Mouse (Mus musculus) MEL (cell line): ENCODE results near the gene Acad11. TPM values are rescaled to one million over a fixed set of nuclear protein-coding genes. Genes with fewer than 3 reads are reported as not detected.

Experiments used
- DNase-seq: peaks from one replicate; pipeline ENCODE4 v3.0.0; 2011; ENCODE audit warnings: low read depth, low spot score
- H3K27ac ChIP-seq: 2 replicates; pipeline ENCODE4 v1.5.1; 2012; ENCODE audit warnings: low read depth, mild to moderate bottlenecking, control low read depth, low read length, moderate library complexity; ENCODE audit not compliant: control insufficient read depth
- H3K27me3 ChIP-seq, 2 experiments: fragments of 150-350 bp in 1 of 2; sonication (generic) in 1 of 2; 2 replicates each; pipeline ENCODE4 v1.6.1; 2012; ENCODE audit warnings: low read length in 2 of 2, mild to moderate bottlenecking in 2 of 2, improper control_type of control experiment in 1 of 2, moderate library complexity in 1 of 2; ENCODE audit not compliant: insufficient read depth in 2 of 2, control insufficient read depth in 1 of 2
- H3K36me3 ChIP-seq, 2 experiments: 2 replicates each; pipeline ENCODE4 v1.6.1; 2012 to 2014; ENCODE audit warnings: low read length in 2 of 2, improper control_type of control experiment in 1 of 2, inconsistent platforms in 1 of 2, mild to moderate bottlenecking in 1 of 2; ENCODE audit not compliant: insufficient read depth in 2 of 2, control insufficient read depth in 1 of 2
- H3K4me1 ChIP-seq, 2 experiments: fragments of 150-350 bp in 1 of 2; sonication (generic) in 1 of 2; 2 replicates each; pipeline ENCODE4 v1.6.1; 2012; ENCODE audit warnings: low read length in 2 of 2, improper control_type of control experiment in 1 of 2, mild to moderate bottlenecking in 1 of 2; ENCODE audit not compliant: insufficient read depth in 2 of 2, control insufficient read depth in 1 of 2
- H3K4me3 ChIP-seq, 2 experiments: fragments of 150-350 bp in 1 of 2; sonication (generic) in 1 of 2; 2 replicates each; pipeline ENCODE4 v1.5.1; 2012; ENCODE audit warnings: low read depth in 2 of 2, low read length in 2 of 2, mild to moderate bottlenecking in 2 of 2, moderate library complexity in 2 of 2, control low read depth in 1 of 2, improper control_type of control experiment in 1 of 2; ENCODE audit not compliant: control insufficient read depth in 1 of 2, insufficient read depth in 1 of 2
- H3K79me2 ChIP-seq: 2 replicates; pipeline ENCODE4 v1.6.1; 2012; ENCODE audit warnings: mild to moderate bottlenecking, low read length, moderate library complexity; ENCODE audit not compliant: control insufficient read depth, poor library complexity, insufficient read depth
- H3K9ac ChIP-seq: 2 replicates; pipeline ENCODE4 v1.6.1; 2012; ENCODE audit warnings: low read depth, mild to moderate bottlenecking, control low read depth, low read length, moderate library complexity; ENCODE audit not compliant: control insufficient read depth, poor library complexity, severe bottlenecking
- H3K9me3 ChIP-seq: fragments of 150-350 bp; sonication (generic); replicated peaks from 2 replicates; pipeline ENCODE4 v1.6.1; 2012; ENCODE audit warnings: mild to moderate bottlenecking, low read length, improper control_type of control experiment, moderate library complexity; ENCODE audit not compliant: insufficient read depth
- BHLHE40 ChIP-seq: IDR thresholded peaks from 2 replicates; pipeline ENCODE4 v1.6.1; 2012; ENCODE audit warnings: low read depth, mild to moderate bottlenecking, inconsistent platforms, low read length, improper control_type of control experiment, borderline replicate concordance
- CHD2 ChIP-seq: IDR thresholded peaks from 2 replicates; pipeline ENCODE4 v1.6.1; 2011; ENCODE audit warnings: low read length, improper control_type of control experiment
- CTCF ChIP-seq, 3 experiments: IDR thresholded peaks in 2 of 3; conservative IDR thresholded peaks in 1 of 3; 2 replicates each; pipeline ENCODE4 v1.5.1; 2011 to 2012; ENCODE audit warnings: low read length in 3 of 3, low read depth in 2 of 3, mild to moderate bottlenecking in 2 of 3, improper control_type of control experiment in 1 of 3, inconsistent platforms in 1 of 3, mixed read lengths in 1 of 3, moderate library complexity in 1 of 3; ENCODE audit not compliant: control insufficient read depth in 1 of 3, insufficient read depth in 1 of 3, poor library complexity in 1 of 3, severe bottlenecking in 1 of 3
- E2F4 ChIP-seq: IDR thresholded peaks from 2 replicates; pipeline ENCODE4 v1.6.1; 2011; ENCODE audit warnings: low read depth, low read length, improper control_type of control experiment, borderline replicate concordance
- EP300 ChIP-seq, 2 experiments: IDR thresholded peaks; 2 replicates each; pipeline ENCODE4 v1.6.1; 2011; ENCODE audit warnings: improper control_type of control experiment in 2 of 2, low read length in 2 of 2, low read depth in 1 of 2, mild to moderate bottlenecking in 1 of 2
- HCFC1 ChIP-seq: IDR thresholded peaks from 2 replicates; pipeline ENCODE4 v1.6.1; 2012; ENCODE audit warnings: low read depth, mild to moderate bottlenecking, inconsistent platforms, low read length, improper control_type of control experiment, moderate library complexity
- KAT2A ChIP-seq: conservative IDR thresholded peaks from 2 replicates; pipeline ENCODE4 v1.6.1; 2012; ENCODE audit warnings: low read depth, low read length, improper control_type of control experiment, inconsistent platforms
- MAFK ChIP-seq: IDR thresholded peaks from 2 replicates; pipeline ENCODE4 v1.6.1; 2011; ENCODE audit warnings: low read depth, mild to moderate bottlenecking, low read length, improper control_type of control experiment, borderline replicate concordance
- MAX ChIP-seq: IDR thresholded peaks from 2 replicates; pipeline ENCODE4 v1.6.1; 2011; ENCODE audit warnings: low read length, improper control_type of control experiment
- MAZ ChIP-seq: IDR thresholded peaks from 2 replicates; pipeline ENCODE4 v1.6.1; 2012; ENCODE audit warnings: low read depth, mild to moderate bottlenecking, inconsistent platforms, low read length, improper control_type of control experiment
- MXI1 ChIP-seq: IDR thresholded peaks from 2 replicates; pipeline ENCODE4 v1.6.1; 2011; ENCODE audit warnings: mild to moderate bottlenecking, low read depth, low read length, improper control_type of control experiment
- MYC ChIP-seq: IDR thresholded peaks from 2 replicates; pipeline ENCODE4 v1.6.1; 2011; ENCODE audit warnings: low read depth, mild to moderate bottlenecking, low read length, improper control_type of control experiment, moderate library complexity
- NELFE ChIP-seq: IDR thresholded peaks from 2 replicates; pipeline ENCODE4 v1.6.1; 2011; ENCODE audit warnings: low read depth, low read length, improper control_type of control experiment
- POLR2A ChIP-seq, 2 experiments: IDR thresholded peaks; 2 replicates each; pipeline ENCODE4 v1.6.1; 2011 to 2012; ENCODE audit warnings: low read length in 2 of 2, mild to moderate bottlenecking in 2 of 2, control low read depth in 1 of 2, improper control_type of control experiment in 1 of 2, low read depth in 1 of 2, moderate library complexity in 1 of 2; ENCODE audit not compliant: control insufficient read depth in 1 of 2, insufficient read depth in 1 of 2, poor library complexity in 1 of 2
- POLR2AphosphoS2 ChIP-seq: IDR thresholded peaks from 2 replicates; pipeline ENCODE4 v1.6.1; 2011; ENCODE audit warnings: low read length, improper control_type of control experiment
- POLR2AphosphoS5 ChIP-seq: IDR thresholded peaks from 2 replicates; pipeline ENCODE4 v1.6.1; 2012; ENCODE audit warnings: low read depth, borderline replicate concordance, mild to moderate bottlenecking, inconsistent platforms, low read length, moderate library complexity, mixed read lengths
- TAL1 ChIP-seq: IDR thresholded peaks from 2 replicates; pipeline ENCODE4 v1.6.1; 2012; ENCODE audit warnings: mild to moderate bottlenecking, inconsistent platforms, low read length, moderate library complexity, mixed read lengths
- TBP ChIP-seq: IDR thresholded peaks from 2 replicates; pipeline ENCODE4 v1.8.0; 2011; ENCODE audit warnings: low read depth, low read length, improper control_type of control experiment
- UBTF ChIP-seq: IDR thresholded peaks from 2 replicates; pipeline ENCODE4 v1.6.1; 2012; ENCODE audit warnings: low read depth, mild to moderate bottlenecking, inconsistent platforms, low read length, improper control_type of control experiment, moderate library complexity, borderline replicate concordance; ENCODE audit not compliant: insufficient read depth
- USF2 ChIP-seq, 2 experiments: IDR thresholded peaks; 2 replicates each; pipeline ENCODE4 v1.6.1; 2011 to 2012; ENCODE audit warnings: improper control_type of control experiment in 2 of 2, low read length in 2 of 2, borderline replicate concordance in 1 of 2, inconsistent platforms in 1 of 2, low read depth in 1 of 2, mild to moderate bottlenecking in 1 of 2; ENCODE audit not compliant: insufficient read depth in 1 of 2
- ZC3H11A ChIP-seq: IDR thresholded peaks from 2 replicates; pipeline ENCODE4 v1.6.1; 2012; ENCODE audit warnings: low read depth, mild to moderate bottlenecking, inconsistent platforms, low read length, improper control_type of control experiment
- ZKSCAN1 ChIP-seq: IDR thresholded peaks from 2 replicates; pipeline ENCODE4 v1.6.1; 2012; ENCODE audit warnings: low read depth, mild to moderate bottlenecking, inconsistent platforms, low read length, improper control_type of control experiment, moderate library complexity
- ZMIZ1 ChIP-seq: IDR thresholded peaks from 2 replicates; pipeline ENCODE4 v1.6.1; 2012; ENCODE audit warnings: low read depth, mild to moderate bottlenecking, inconsistent platforms, low read length, improper control_type of control experiment, moderate library complexity
- ZNF384 ChIP-seq: IDR thresholded peaks from 2 replicates; pipeline ENCODE4 v1.6.1; 2012; ENCODE audit warnings: low read depth, mild to moderate bottlenecking, inconsistent platforms, low read length, improper control_type of control experiment
- polyA plus RNA-seq, 2 experiments: library from polyadenylated mRNA; stranded (reverse) in 1 of 2; unstranded in 1 of 2; fragments of >175 nt in 1 of 2; fragments of >200 nt in 1 of 2; gene quantifications; 2 replicates each; pipeline versions ENCODE4 v1.2.1 to v1.2.4; 2012; ENCODE audit warnings: low replicate concordance in 2 of 2, low read depth in 1 of 2; ENCODE audit not compliant: insufficient read length in 2 of 2, insufficient read depth in 1 of 2, missing spikeins in 1 of 2
- total RNA-seq: library from RNA; depleted of rRNA; stranded (reverse); fragments of 300-350 nt; gene quantifications from 2 replicates; pipeline ENCODE4 v1.2.3, GENCODE M21; 2012

The Acad11 gene
- total and polyA plus RNA-seq, 3 experiments = 14.2 to 16.0 TPM; not detected in 1

DNA sequence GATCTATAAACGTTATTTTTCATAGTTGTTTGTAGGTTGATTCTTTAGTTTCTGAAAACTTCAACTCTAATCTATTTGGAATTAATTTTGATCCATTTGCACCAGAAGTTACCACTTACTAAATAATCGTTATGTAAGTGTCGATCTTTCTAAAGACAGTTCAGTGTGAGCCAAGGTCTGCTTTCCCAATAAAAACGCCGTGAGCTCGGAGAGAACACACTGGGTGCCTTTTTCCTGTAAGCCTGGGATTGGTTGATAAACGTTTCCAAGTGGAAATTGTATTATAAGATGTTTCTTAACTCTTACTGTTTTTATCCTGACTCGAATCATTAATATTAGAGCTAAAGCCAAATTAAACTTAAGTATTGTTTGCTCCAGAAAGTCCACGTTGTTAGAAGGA is 43.8 kb downstream of the Acad11 start:
- Histone ChIP-seq H3K4me3 (no peak overlapping the region), H3K9me3 (no peaks in the 10 kb centered on the region; the same call in 1 of the 2 replicates), H3K36me3 (no peaks in the 10 kb centered on the region), H3K27ac (no peak overlapping the region), H3K79me2 (no peaks in the 10 kb centered on the region), H3K4me1 (no peaks in the 10 kb centered on the region), H3K9ac (no peak overlapping the region), H3K27me3 (no peaks in the 10 kb centered on the region)
- no peak for TF ChIP-seq CHD2
- TF ChIP-seq ZNF384 = no peak
- TF ChIP-seq HCFC1 = no peak
- TF ChIP-seq MAFK = no peak
- no peak for TF ChIP-seq MAX
- no peak for TF ChIP-seq ZC3H11A
- no peak for TF ChIP-seq NELFE
- TF ChIP-seq ZMIZ1 = no peak
- no peak for TF ChIP-seq E2F4
- TF ChIP-seq UBTF = no peak
- TF ChIP-seq EP300 (IDR thresholded peaks at IDR 0.05; ENCODE audit: low read depth in 1 of 2, low read length in 2 of 2) = no peak
- DNase-seq = no peak

DNA sequence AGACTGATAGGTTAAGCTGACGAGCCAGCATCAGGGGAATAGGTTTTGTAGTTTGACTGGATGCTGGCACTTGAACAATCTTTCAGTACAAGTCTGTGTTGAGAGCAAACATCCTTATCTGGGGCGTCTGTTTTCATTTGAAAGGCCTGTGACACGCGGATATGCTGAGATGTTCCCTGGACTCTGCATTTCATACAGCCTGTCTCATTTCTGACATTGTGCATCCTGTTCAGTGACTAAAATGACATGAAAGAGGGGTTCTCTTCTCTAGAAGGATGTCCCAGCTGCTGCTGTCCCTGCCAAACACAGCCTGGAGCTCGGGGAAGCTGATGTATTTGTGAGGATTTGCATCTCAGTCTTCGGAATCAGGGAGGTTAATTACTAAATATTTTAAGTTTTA is 44.3 kb downstream of the Acad11 start:
- Histone ChIP-seq H3K36me3 (no peaks in the 10 kb centered on the region), H3K79me2 (no peaks in the 10 kb centered on the region), H3K9ac (no peak overlapping the region), H3K4me3 (no peak overlapping the region), H3K27me3 (no peaks in the 10 kb centered on the region), H3K9me3 (no peaks in the 10 kb centered on the region; the same call in 1 of the 2 replicates), H3K4me1 (no peaks in the 10 kb centered on the region), H3K27ac (no peak overlapping the region)
- TF ChIP-seq MAFK (no peak), ZNF384 (no peak), ZMIZ1 (no peak), USF2 (IDR thresholded peaks at IDR 0.05; ENCODE audit: borderline replicate concordance in 1 of 2, insufficient read depth in 1 of 2, low read depth in 1 of 2, low read length in 2 of 2) (no peak), CTCF (IDR thresholded peaks at IDR 0.05 in 2 of 3, conservative IDR thresholded peaks at IDR 0.05 in 1 of 3; ENCODE audit: control insufficient read depth in 1 of 3, insufficient read depth in 1 of 3, low read depth in 2 of 3, low read length in 3 of 3, poor library complexity in 1 of 3, severe bottlenecking in 1 of 3) (no peak), MYC (no peak), MXI1 (no peak), BHLHE40 (no peak), MAZ (no peak), TAL1 (no peak), TBP (no peak), ZKSCAN1 (no peak), POLR2A (IDR thresholded peaks at IDR 0.05; ENCODE audit: control insufficient read depth in 1 of 2, insufficient read depth in 1 of 2, low read depth in 1 of 2, low read length in 2 of 2, poor library complexity in 1 of 2) (no peak), POLR2AphosphoS5 (no peak), KAT2A (no peak), E2F4 (no peak), CHD2 (no peak), POLR2AphosphoS2 (no peak)
- no peak for DNase-seq
